Mouse (Mus musculus) Muller cell, postnatal 12 days (primary cell): Measurements from ENCODE around the gene Treh.
A peak's percentile ranks its signal among the peaks of the same experiment; 100 is the strongest.

ENCODE experiments used
- DNase-seq: peaks from one replicate; pipeline ENCODE4 v3.0.0-alpha.2; 2015; ENCODE audit errors: inconsistent ontology term

Treh gene

GRCm38 (mm10) chr9:44715705-44716362, 42.8 kb downstream of the Treh start:
- DNase-seq, result no peak

- DNase-seq, result no peak
These were observed 44.2 kb downstream of the Treh start for GRCm38 (mm10) chr9:44716997-44717821.

- peak; percentile 85 for DNase-seq
These were observed 44.8 kb downstream of the Treh start for GRCm38 (mm10) chr9:44717822-44718242.

GRCm38 (mm10) chr9:44718937-44719631, 46.1 kb downstream of the Treh start:
- DNase-seq, result no peak

DNA sequence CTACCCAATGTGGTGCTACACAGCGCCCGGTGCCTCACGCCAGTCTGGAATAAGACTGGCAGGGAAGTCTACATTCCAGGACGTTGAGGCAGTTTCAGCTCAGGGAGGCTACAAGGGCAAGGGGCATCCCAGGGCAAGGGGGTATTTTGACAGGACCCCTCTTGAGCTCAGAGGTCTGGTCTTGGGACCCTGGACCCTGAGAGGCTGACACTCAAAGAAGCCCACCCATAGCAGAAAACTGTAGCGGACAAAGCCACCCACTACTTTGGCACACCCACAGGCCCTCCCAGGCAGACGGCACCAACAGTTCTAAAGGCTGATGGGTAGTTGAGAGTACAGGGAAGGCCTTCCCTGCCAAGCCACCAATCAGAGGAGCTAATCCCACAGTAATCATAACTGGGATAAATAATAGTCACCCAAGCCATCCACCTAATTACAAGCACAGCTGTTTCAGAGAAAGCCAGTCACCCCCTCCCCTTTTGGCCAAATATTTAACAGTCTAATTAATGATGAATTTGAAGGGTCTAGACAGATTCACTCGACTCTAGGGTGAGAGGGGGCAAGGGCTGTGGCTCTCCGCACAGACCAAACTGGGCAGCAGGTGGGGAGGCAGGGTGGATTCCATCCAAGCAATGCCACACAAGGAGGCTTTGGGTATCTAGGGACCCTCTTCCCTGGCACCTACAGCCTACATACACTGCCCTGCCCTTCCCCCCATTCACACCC, 46.8 kb downstream of the Treh start:
- peak; percentile 69 for DNase-seq

- no peak for DNase-seq
These were observed 47.5 kb downstream of the Treh start for GRCm38 (mm10) chr9:44720358-44721153.

GRCm38 (mm10) chr9:44721154-44721876, 48.3 kb downstream of the Treh start:
- peak; percentile 97 for DNase-seq

GRCm38 (mm10) chr9:44721877-44722186, 48.8 kb downstream of the Treh start:
- DNase-seq, result no peak

DNA sequence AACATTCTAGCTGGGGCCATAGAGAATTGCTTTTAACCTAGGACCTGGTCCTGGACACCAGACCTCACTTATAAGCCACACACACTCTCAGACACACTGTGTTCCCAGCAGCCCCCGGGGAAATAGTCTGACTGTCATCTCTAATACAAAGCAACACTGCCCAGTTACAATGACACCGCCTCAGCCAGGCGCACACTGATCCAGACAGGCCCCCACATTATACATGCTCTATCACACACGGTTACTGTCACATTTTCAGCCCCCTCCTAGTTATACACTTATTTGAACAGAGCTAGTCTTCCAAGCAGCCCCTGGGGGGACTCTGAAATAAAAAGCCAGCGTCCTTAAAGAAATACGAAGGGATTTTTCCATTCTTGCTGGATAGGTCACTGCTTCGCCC, 49.5 kb downstream of the Treh start:
- DNase-seq, result no peak

DNA sequence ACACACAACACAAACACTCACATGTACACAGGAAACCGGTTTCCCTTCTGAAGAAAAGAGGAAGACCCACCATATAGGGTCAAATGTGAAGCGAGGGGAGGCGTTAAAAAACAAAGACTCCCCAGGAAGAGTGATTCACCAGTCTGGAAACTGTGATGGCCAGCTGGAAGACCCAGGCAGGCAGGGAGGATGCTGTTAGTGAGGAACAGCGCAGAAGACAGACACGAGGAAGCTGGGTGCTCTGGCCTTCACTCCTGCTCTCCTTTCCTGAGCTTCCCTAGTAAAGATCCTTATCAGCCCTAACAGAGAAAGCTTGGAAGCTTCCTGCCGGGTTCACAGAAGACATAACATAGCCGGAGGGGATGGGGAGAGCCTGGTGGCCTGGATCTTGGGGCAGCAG, 50.0 kb downstream of the Treh start:
- peak; percentile 79 for DNase-seq

GRCm38 (mm10) chr9:44723521-44724041, 50.5 kb downstream of the Treh start:
- peak; percentile 70 for DNase-seq

DNA sequence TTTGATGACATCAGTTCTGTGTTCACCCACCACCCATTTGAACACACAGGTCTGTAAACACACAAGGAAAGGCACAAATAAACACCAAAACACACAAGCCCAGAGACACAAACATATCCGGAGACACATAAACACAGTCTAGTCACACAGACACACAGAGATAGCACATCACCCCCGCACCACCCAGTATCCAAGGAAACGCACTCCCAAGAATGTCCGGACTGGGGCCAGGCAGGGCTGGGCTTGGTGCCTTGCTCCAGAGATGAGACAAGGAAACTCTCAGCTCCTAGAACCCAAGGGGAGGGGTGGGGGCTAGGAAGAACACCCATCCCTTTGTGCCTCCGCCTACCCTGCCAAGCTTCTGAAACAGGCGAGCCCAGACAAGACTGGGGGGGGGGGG, 51.2 kb downstream of the Treh start:
- DNase-seq, result peak; percentile 95

DNA sequence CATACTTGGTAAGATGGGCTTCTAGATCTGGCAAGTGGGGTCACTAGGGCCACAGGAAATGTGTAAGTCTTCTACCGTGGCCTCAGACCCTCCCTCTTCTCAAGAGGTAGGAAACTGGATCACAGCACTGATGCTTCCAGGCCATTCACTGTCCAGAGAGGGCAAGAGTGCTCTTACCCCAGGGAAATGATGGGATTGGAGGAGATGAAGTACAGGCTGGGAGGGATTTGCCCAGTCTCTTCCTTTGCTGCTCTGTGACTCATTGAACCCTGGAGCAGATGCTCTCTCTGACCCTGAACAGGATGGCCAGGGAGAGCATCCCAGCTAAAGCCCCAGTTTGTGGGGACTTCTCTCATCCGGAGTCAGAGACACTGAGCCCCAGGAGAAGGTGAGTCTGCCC, 51.6 kb downstream of the Treh start:
- no peak for DNase-seq

- peak; percentile 93 for DNase-seq
These were observed 53.6 kb downstream of the Treh start for GRCm38 (mm10) chr9:44726431-44727146.

GRCm38 (mm10) chr9:44727441-44727840, 54.4 kb downstream of the Treh start:
- no peak for DNase-seq

GRCm38 (mm10) chr9:44732130-44732549, 59.1 kb downstream of the Treh start:
- no peak for DNase-seq

DNA sequence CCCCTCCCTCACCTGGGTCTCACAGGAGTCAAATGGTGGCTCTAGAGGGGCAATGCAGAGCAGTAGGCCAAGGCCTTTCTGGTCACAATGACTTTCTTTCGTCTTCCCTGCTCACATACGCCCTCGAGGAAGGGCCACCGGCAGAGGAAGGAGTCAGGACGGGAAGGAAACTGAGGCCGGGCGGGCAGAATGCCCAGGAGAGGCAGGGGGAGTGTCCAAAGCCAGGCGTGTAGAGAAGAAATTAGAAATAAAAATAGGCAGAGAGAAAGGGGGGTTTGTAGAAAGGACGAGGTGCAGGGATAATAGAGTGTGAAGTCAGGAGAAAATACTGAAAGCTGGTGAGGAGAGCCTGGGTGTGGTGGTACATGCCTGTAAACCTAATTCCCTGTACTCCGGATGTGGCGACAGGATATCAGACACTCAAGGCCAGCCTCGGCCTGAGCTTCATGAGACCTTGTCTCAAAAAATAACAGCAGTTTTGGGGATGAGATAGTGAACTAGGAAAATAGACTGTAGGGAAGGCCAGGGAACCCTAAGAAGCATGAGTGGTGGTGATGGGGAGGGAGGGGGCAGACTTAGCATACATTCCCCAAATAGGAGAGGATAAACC, 60.0 kb downstream of the Treh start:
- DNase-seq, result no peak

DNA sequence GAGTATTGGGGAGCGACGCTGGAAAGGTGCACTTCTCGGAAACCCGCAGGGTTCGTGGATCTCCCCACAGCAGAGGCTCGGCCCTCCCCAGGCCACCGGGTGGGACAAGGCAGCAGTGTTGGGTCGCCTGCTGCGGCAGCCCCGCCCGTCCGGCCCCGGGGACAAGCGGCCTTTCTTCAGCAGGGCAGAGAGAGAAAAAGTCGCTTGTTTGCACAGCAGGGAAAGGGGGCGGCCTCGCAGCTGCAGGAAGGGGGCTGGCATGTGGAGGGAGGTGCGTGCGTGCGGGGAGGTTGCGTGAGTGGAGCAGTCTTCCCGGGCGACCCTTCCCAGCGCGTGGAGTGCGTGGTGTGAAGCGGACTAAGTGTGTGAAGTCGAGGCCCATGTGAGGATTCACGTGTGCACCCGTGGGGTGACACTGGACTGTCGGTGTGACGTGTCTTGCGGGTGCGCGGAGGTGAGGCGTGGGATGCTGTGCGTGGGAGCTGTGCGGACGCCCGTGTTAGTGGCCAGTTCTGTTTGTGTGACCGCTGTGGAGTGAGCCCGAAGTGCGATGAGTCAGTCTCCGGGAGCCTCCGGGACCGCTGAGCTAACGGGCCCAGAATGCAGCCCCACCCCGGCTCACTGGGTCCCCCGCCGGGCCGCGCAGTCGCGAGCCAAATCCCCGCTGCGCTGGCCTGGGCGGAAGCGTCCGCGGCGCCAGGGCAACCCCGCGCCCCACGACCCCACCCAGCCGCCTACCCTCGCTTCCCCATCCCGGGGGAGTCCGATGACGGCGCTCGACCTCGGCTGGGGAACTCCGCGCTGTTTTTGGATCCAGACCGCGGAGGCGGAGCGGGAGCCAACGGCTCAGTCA, 60.9 kb downstream of the Treh start:
- peak; percentile 93 for DNase-seq
